Mouse (Mus musculus): ENCODE results near the gene Fndc5. TPM values are rescaled to one million over a fixed set of nuclear protein-coding genes. Genes with fewer than 3 reads are reported as not detected.

The Fndc5 gene
- polyA plus RNA-seq, 1 experiment from 2014 or later = 0.93 TPM

GRCm38 (mm10) chr4:129113083-129113988, 23.5 kb upstream of the Fndc5 start:
- H3K27me3 ChIP-seq = peaks cover 6% of the 10 kb centered on the region; the same call in 1 of the 2 replicates
- H3K4me3 ChIP-seq = no peak overlapping the region
- H3K27ac ChIP-seq = peak overlapping the region; percentile 28
- H3K4me1 ChIP-seq = peaks cover 34% of the 10 kb centered on the region
- ATAC-seq = peak; percentile 97
- H3K36me3 ChIP-seq (ENCODE audit: poor library complexity, severe bottlenecking) = no peaks in the 10 kb centered on the region
- 29% methylated on average over 28 of the region's 28 CpGs for WGBS
- 0 out of 2 replicates have a peak overlapping the region, but pooled peaks have one; percentile 11 for H3K4me2 ChIP-seq
- no peaks in the 10 kb centered on the region for H3K9me3 ChIP-seq (replicated peaks)
- H3K9ac ChIP-seq = no peak overlapping the region

GRCm38 (mm10) chr4:129116703-129117102, 20.1 kb upstream of the Fndc5 start:
- 88% methylated on average over 8 of the region's 8 CpGs for WGBS

GRCm38 (mm10) chr4:129117720-129118510, 18.9 kb upstream of the Fndc5 start:
- no peak overlapping the region for H3K9ac ChIP-seq
- peaks cover 45% of the 10 kb centered on the region for H3K27me3 ChIP-seq
- no peaks in the 10 kb centered on the region for H3K9me3 ChIP-seq (replicated peaks)
- no peaks in the 10 kb centered on the region for H3K36me3 ChIP-seq (ENCODE audit: poor library complexity, severe bottlenecking)
- peaks cover 42% of the 10 kb centered on the region for H3K4me1 ChIP-seq
- H3K27ac ChIP-seq = no peak overlapping the region
- H3K4me3 ChIP-seq = no peak overlapping the region
- WGBS = 87% methylated on average over 14 of the region's 14 CpGs
- no peak overlapping the region for H3K4me2 ChIP-seq
- ATAC-seq = no peak

More at GRCm38 (mm10) chr4:129116703-129117102, 20.1 kb upstream of the Fndc5 start:
- Histone ChIP-seq H3K4me1 (peaks cover 51% of the 10 kb centered on the region), H3K27me3 (peaks cover 35% of the 10 kb centered on the region), H3K27ac (no peak overlapping the region), H3K4me2 (no peak overlapping the region), H3K4me3 (no peak overlapping the region), H3K9ac (no peak overlapping the region), H3K9me3 (replicated peaks) (no peaks in the 10 kb centered on the region), H3K36me3 (ENCODE audit: poor library complexity, severe bottlenecking) (no peaks in the 10 kb centered on the region)
- no peak for ATAC-seq

- H3K4me3 ChIP-seq = no peak overlapping the region
- H3K9me3 ChIP-seq (replicated peaks) = no peaks in the 10 kb centered on the region
- H3K27me3 ChIP-seq = peaks cover 58% of the 10 kb centered on the region
- no peak overlapping the region for H3K9ac ChIP-seq
- peak overlapping the region; percentile 87; the same call in 1 of the 2 replicates for H3K4me2 ChIP-seq
- peaks cover 37% of the 10 kb centered on the region for H3K4me1 ChIP-seq
- H3K27ac ChIP-seq = no peak overlapping the region
- no peaks in the 10 kb centered on the region for H3K36me3 ChIP-seq (ENCODE audit: poor library complexity, severe bottlenecking)
- no peak for ATAC-seq
- 80% methylated on average over 10 of the region's 10 CpGs for WGBS
These were observed 17.1 kb upstream of the Fndc5 start for GRCm38 (mm10) chr4:129119708-129120107.

GRCm38 (mm10) chr4:129120520-129121445, 16.0 kb upstream of the Fndc5 start:
- peaks cover 38% of the 10 kb centered on the region for H3K4me1 ChIP-seq
- no peaks in the 10 kb centered on the region for H3K9me3 ChIP-seq (replicated peaks)
- 2% methylated on average over 33 of the region's 59 CpGs for WGBS
- H3K27ac ChIP-seq = no peak overlapping the region
- peak overlapping the region; percentile 52 for H3K4me3 ChIP-seq
- ATAC-seq = peak; percentile 28; the same call in 1 of the 2 replicates
- H3K9ac ChIP-seq = peak overlapping the region; percentile 68
- H3K27me3 ChIP-seq = peaks cover 62% of the 10 kb centered on the region
- H3K36me3 ChIP-seq (ENCODE audit: poor library complexity, severe bottlenecking) = no peaks in the 10 kb centered on the region
- H3K4me2 ChIP-seq = peak overlapping the region; percentile 87

GRCm38 (mm10) chr4:129121569-129122086, 15.2 kb upstream of the Fndc5 start, which contains the start of gene Hpca:
TSS of gene Hpca (minus strand) at chr4:129122036.
- Histone ChIP-seq H3K9me3 (replicated peaks) (no peaks in the 10 kb centered on the region), H3K27me3 (peaks cover 65% of the 10 kb centered on the region), H3K27ac (peak within 1 kb of the TSS; percentile 35), H3K4me2 (peak within 1 kb of the TSS; percentile 87), H3K9ac (peak within 1 kb of the TSS; percentile 68), H3K4me3 (peak within 1 kb of the TSS; percentile 52), H3K36me3 (ENCODE audit: poor library complexity, severe bottlenecking) (no peaks in the 10 kb centered on the region), H3K4me1 (peaks cover 40% of the 10 kb centered on the region)
- peak; percentile 10; the same call in 1 of the 2 replicates for ATAC-seq
- 3% methylated on average over 16 of the region's 17 CpGs for WGBS

GRCm38 (mm10) chr4:129122107-129122506, 14.7 kb upstream of the Fndc5 start:
- no peak overlapping the region for H3K4me3 ChIP-seq
- no peak overlapping the region for H3K9ac ChIP-seq
- peaks cover 65% of the 10 kb centered on the region for H3K27me3 ChIP-seq
- ATAC-seq = no peak
- H3K4me1 ChIP-seq = peaks cover 40% of the 10 kb centered on the region
- WGBS = 32% methylated on average over 9 of the region's 9 CpGs
- peak overlapping the region; percentile 35 for H3K27ac ChIP-seq
- H3K4me2 ChIP-seq = no peak overlapping the region
- no peaks in the 10 kb centered on the region for H3K36me3 ChIP-seq (ENCODE audit: poor library complexity, severe bottlenecking)
- H3K9me3 ChIP-seq (replicated peaks) = no peaks in the 10 kb centered on the region

- ATAC-seq = peak; percentile 37
These were observed 14.1 kb upstream of the Fndc5 start for GRCm38 (mm10) chr4:129122719-129123118.

GRCm38 (mm10) chr4:129124652-129125146, 12.1 kb upstream of the Fndc5 start:
- H3K27me3 ChIP-seq = peaks cover 51% of the 10 kb centered on the region
- H3K27ac ChIP-seq = 0 out of 2 replicates have a peak overlapping the region, but pooled peaks have one; percentile 1

More at GRCm38 (mm10) chr4:129122719-129123118, 14.1 kb upstream of the Fndc5 start:
- H3K27me3 ChIP-seq = peaks cover 65% of the 10 kb centered on the region
- no peaks in the 10 kb centered on the region for H3K9me3 ChIP-seq (replicated peaks)
- H3K36me3 ChIP-seq (ENCODE audit: poor library complexity, severe bottlenecking) = no peaks in the 10 kb centered on the region
- no peak overlapping the region for H3K27ac ChIP-seq
- no peak overlapping the region for H3K4me3 ChIP-seq
- WGBS = 27% methylated on average over 8 of the region's 8 CpGs
- no peak overlapping the region for H3K4me2 ChIP-seq
- peaks cover 40% of the 10 kb centered on the region for H3K4me1 ChIP-seq
- H3K9ac ChIP-seq = no peak overlapping the region

GRCm38 (mm10) chr4:129125736-129126451, 10.9 kb upstream of the Fndc5 start:
- 0 out of 2 replicates have a peak overlapping the region, but pooled peaks have one; percentile 27 for H3K9ac ChIP-seq
- ATAC-seq = no peak
- peak overlapping the region; percentile 24 for H3K4me3 ChIP-seq
- peaks cover 54% of the 10 kb centered on the region for H3K4me1 ChIP-seq
- WGBS = 7% methylated on average over 19 of the region's 19 CpGs
- H3K4me2 ChIP-seq = peak overlapping the region; percentile 54
- no peaks in the 10 kb centered on the region for H3K36me3 ChIP-seq (ENCODE audit: poor library complexity, severe bottlenecking)
- H3K27me3 ChIP-seq = peaks cover 39% of the 10 kb centered on the region
- H3K9me3 ChIP-seq (replicated peaks) = no peaks in the 10 kb centered on the region
- no peak overlapping the region for H3K27ac ChIP-seq

More at GRCm38 (mm10) chr4:129124652-129125146, 12.1 kb upstream of the Fndc5 start:
- H3K9ac ChIP-seq = no peak overlapping the region
- H3K9me3 ChIP-seq (replicated peaks) = no peaks in the 10 kb centered on the region
- H3K4me3 ChIP-seq = 0 out of 2 replicates have a peak overlapping the region, but pooled peaks have one; percentile 0
- H3K4me2 ChIP-seq = peak overlapping the region; percentile 54
- H3K36me3 ChIP-seq (ENCODE audit: poor library complexity, severe bottlenecking) = no peaks in the 10 kb centered on the region
- peaks cover 54% of the 10 kb centered on the region for H3K4me1 ChIP-seq
- WGBS = 7% methylated on average over 13 of the region's 13 CpGs
- peak; percentile 59 for ATAC-seq

Data from forebrain, embryonic 13.5 days (tissue).